ENCODE assay signal across 9 mouse cellular contexts in genomic region chr1:41555607-41556006, GRCm38 (mm10).
DNase-seq lines count a peak whose midpoint lies in the region; ATAC-seq lines count a peak whose summit lies in the region.
"Had no signal": no experiment of that assay in that cellular context is flagged by ENCODE, and none has a peak within 500 bp of the region (broad histone marks: within the 10 kb centered on the region; RNA-seq: fewer than 3 reads in every experiment).

No protein-coding gene starts in this region.

- no peaks in the 10 kb centered on the region for H3K4me1 ChIP-seq in hindbrain, embryonic 15.5 days (replicated peaks)
- no peaks in the 10 kb centered on the region for H3K4me1 ChIP-seq in hindbrain, embryonic 13.5 days (replicated peaks)
- H3K4me1 ChIP-seq in intestine, embryonic 15.5 days (replicated peaks) = no peaks in the 10 kb centered on the region

- no peak overlapping the region for H3K9ac ChIP-seq in hindbrain, embryonic 15.5 days
- H3K9ac ChIP-seq in hindbrain, embryonic 13.5 days = no peak overlapping the region
- no peak overlapping the region for H3K9ac ChIP-seq in intestine, embryonic 15.5 days

- DNase-seq in Muller cell, postnatal 12 days (ENCODE audit: inconsistent ontology term) = peak; percentile 74
- DNase-seq in brain, embryonic 18.5 days (ENCODE audit: low read depth, low spot score) = peak; percentile 39
- peak; percentile 65 for DNase-seq in kidney, postnatal 10 days
- no peak for DNase-seq in thymus, postnatal 4 days
- DNase-seq in embryo, embryonic 10 days (ENCODE audit: low spot score) = no peak

- H3K4me2 ChIP-seq in hindbrain, embryonic 15.5 days = no peak overlapping the region
- no peak overlapping the region for H3K4me2 ChIP-seq in hindbrain, embryonic 13.5 days
- no peak overlapping the region for H3K4me2 ChIP-seq in intestine, embryonic 15.5 days (replicated peaks)

- H3K36me3 ChIP-seq in hindbrain, embryonic 15.5 days = no peaks in the 10 kb centered on the region
- H3K36me3 ChIP-seq in hindbrain, embryonic 13.5 days = no peaks in the 10 kb centered on the region
- H3K36me3 ChIP-seq in intestine, embryonic 15.5 days = no peaks in the 10 kb centered on the region

- no peaks in the 10 kb centered on the region for H3K27me3 ChIP-seq in hindbrain, embryonic 15.5 days
- H3K27me3 ChIP-seq in hindbrain, embryonic 13.5 days = no peaks in the 10 kb centered on the region
- no peaks in the 10 kb centered on the region for H3K27me3 ChIP-seq in intestine, embryonic 15.5 days (replicated peaks)

- H3K9me3 ChIP-seq in hindbrain, embryonic 15.5 days = no peaks in the 10 kb centered on the region
- H3K9me3 ChIP-seq in hindbrain, embryonic 13.5 days = no peaks in the 10 kb centered on the region
- no peaks in the 10 kb centered on the region for H3K9me3 ChIP-seq in intestine, embryonic 15.5 days

- H3K27ac ChIP-seq in hindbrain, embryonic 15.5 days (replicated peaks) = 0 out of 2 replicates have a peak overlapping the region, but pooled peaks have one; percentile 7
- H3K27ac ChIP-seq in hindbrain, embryonic 13.5 days = no peak overlapping the region
- no peak overlapping the region for H3K27ac ChIP-seq in intestine, embryonic 15.5 days

- no peak overlapping the region for H3K4me3 ChIP-seq in hindbrain, embryonic 15.5 days
- no peak overlapping the region for H3K4me3 ChIP-seq in hindbrain, embryonic 13.5 days
- H3K4me3 ChIP-seq in intestine, embryonic 15.5 days (replicated peaks) = no peak overlapping the region
- H3K4me3 ChIP-seq: erythroblast, embryonic 14.5 days had no signal

- ATAC-seq in hindbrain, embryonic 15.5 days (ENCODE audit: low FRiP score, low read depth) = 0 out of 2 replicates have a peak, but pooled peaks have one; percentile 72
- ATAC-seq in hindbrain, embryonic 13.5 days (ENCODE audit: low FRiP score) = no peak
- no peak for ATAC-seq in intestine, embryonic 15.5 days

- WGBS in hindbrain, embryonic 15.5 days = 55% methylated on average over 2 of the region's 2 CpGs
- WGBS in hindbrain, embryonic 13.5 days = 60% methylated on average over 2 of the region's 2 CpGs
- WGBS in intestine, embryonic 15.5 days = 40% methylated on average over 2 of the region's 2 CpGs

Comparison
In these comparisons a context has a peak if more than half of its experiments do, and no peak if none do; other contexts are left out.
1. DNase-seq: peak in Muller cell, postnatal 12 days (single experiment), brain, embryonic 18.5 days (single experiment) and kidney, postnatal 10 days (single experiment); none in thymus, postnatal 4 days (single experiment) and embryo, embryonic 10 days (single experiment).